Mouse (Mus musculus) forebrain, embryonic 15.5 days (tissue): ENCODE data around the gene Nhsl2. TPM values are rescaled to one million over a fixed set of nuclear protein-coding genes. Genes with fewer than 3 reads are reported as not detected.

Experiments
- ATAC-seq: fragments of 200-750 bp; cut with Nextera tagmentation; replicated peaks from 2 replicates; pipeline ENCODE4 v1.8.0; 2017; ENCODE audit warnings: mild to moderate bottlenecking, moderate TSS enrichment, moderate library complexity
- H3K27ac ChIP-seq: fragments of 300-500 bp; sonication (generic); replicated peaks from 2 replicates; pipeline ENCODE4 v1.5.1; 2015; ENCODE audit warnings: mild to moderate bottlenecking, inconsistent platforms
- H3K27me3 ChIP-seq: fragments of 300-500 bp; sonication (generic); 2 replicates; pipeline ENCODE4 v1.6.1; 2015; ENCODE audit warnings: inconsistent platforms
- H3K36me3 ChIP-seq: fragments of 300-500 bp; sonication (generic); 2 replicates; pipeline ENCODE4 v1.6.1; 2015; ENCODE audit warnings: mild to moderate bottlenecking, inconsistent platforms
- H3K4me1 ChIP-seq: fragments of 300-500 bp; sonication (generic); 2 replicates; pipeline ENCODE4 v1.6.1; 2015; ENCODE audit warnings: inconsistent platforms
- H3K4me2 ChIP-seq: fragments of 300-500 bp; sonication (generic); replicated peaks from 2 replicates; pipeline ENCODE4 v1.6.1; 2015; ENCODE audit warnings: mild to moderate bottlenecking, inconsistent platforms
- H3K4me3 ChIP-seq: fragments of 300-500 bp; sonication (generic); 2 replicates; pipeline ENCODE4 v1.5.1; 2015; ENCODE audit warnings: mild to moderate bottlenecking, inconsistent platforms
- H3K9ac ChIP-seq: fragments of 300-500 bp; sonication (generic); replicated peaks from 2 replicates; pipeline ENCODE4 v1.6.1; 2015; ENCODE audit warnings: mild to moderate bottlenecking, inconsistent platforms
- H3K9me3 ChIP-seq: fragments of 300-500 bp; sonication (generic); 2 replicates; pipeline ENCODE4 v1.6.1; 2016; ENCODE audit warnings: inconsistent platforms
- whole genome bisulfite sequencing: fragments of 180-500 bp; shearing (Covaris S2); methylation state at CpG from one replicate; pipeline ENCODE4 v1.1.7; 2015; ENCODE audit warnings: mixed read lengths; 5-methylcytosine and 5-hydroxymethylcytosine counted together
- polyA plus RNA-seq: library from polyadenylated mRNA; unstranded; fragments of >200 nt; fragmentation: Nextera tagmentation; extraction: Ambion mirVana; gene quantifications from 2 replicates; pipeline ENCODE4 v1.2.1, GENCODE M21; 2015

Nhsl2 gene
- polyA plus RNA-seq, 1 experiment from 2014 or later = 5.1 TPM

DNA sequence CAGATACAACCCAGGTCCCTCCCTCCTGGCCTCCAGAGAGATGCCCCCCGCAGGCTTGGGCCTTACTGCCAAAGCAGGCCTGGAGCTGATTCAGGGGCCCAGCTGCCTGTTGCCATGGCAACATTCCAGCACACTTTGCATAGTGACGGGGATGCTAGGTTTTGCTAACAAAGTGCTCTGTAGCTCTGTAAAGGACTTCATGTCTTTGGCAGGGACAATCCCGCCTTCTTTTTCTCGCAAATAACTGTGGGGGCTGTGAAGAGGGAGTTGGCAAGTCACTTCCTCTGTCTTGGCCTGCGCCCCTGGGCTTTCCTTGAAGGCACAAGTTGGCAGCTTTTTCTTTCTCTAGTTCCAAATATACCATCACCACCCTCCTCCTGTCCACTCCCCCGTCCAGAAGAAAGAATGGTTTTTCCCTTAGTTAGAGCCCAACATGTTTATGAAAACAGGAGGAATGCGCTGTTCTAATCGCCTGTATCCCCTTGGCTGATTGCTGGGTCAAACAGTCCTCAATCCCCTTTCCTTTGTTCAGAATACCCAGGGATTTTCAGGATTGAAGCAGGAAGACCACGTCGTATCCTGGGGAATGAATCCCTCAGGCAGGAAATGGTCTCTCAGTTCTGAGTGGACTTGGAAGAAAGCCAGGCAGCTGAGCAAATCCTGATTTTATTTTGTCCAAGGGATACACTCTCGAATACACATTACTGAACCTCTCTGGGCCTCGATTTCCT, 144.8 kb downstream of the Nhsl2 start:
- 20% methylated on average over 12 of the region's 12 CpGs for WGBS
- H3K9me3 ChIP-seq = no peaks in the 10 kb centered on the region
- H3K36me3 ChIP-seq = no peaks in the 10 kb centered on the region
- no peaks in the 10 kb centered on the region for H3K27me3 ChIP-seq
- H3K27ac ChIP-seq = peak overlapping the region; percentile 64
- H3K4me2 ChIP-seq = no peak overlapping the region
- H3K4me3 ChIP-seq = no peak overlapping the region
- peaks cover 11% of the 10 kb centered on the region for H3K4me1 ChIP-seq
- ATAC-seq = peak; percentile 89
- no peak overlapping the region for H3K9ac ChIP-seq

DNA sequence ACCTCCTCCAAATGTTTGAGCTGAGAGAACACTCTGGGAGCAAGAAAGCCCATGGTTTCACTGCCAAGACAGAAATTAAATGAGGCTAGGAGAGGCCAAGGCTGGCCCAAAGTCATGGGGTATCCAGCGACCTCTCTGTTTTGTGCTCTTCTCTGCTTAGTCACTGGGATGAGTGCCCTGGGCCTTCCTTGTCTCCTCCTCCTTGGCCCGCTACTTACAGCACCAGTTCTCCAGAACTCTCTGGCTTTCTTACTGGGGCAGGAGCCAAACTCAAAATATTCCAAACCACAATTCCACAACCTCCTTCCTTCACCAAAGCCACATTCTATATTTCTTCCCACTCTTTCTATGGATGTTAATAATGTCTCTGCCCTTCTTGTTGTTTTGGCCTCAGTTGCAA, 147.5 kb downstream of the Nhsl2 start:
- ATAC-seq = no peak
- Histone ChIP-seq H3K4me2 (no peak overlapping the region), H3K9ac (no peak overlapping the region), H3K4me1 (peaks cover 11% of the 10 kb centered on the region), H3K4me3 (no peak overlapping the region), H3K27me3 (no peaks in the 10 kb centered on the region), H3K36me3 (no peaks in the 10 kb centered on the region), H3K9me3 (no peaks in the 10 kb centered on the region), H3K27ac (no peak overlapping the region)
- 88% methylated on average over 2 of the region's 2 CpGs for WGBS

DNA sequence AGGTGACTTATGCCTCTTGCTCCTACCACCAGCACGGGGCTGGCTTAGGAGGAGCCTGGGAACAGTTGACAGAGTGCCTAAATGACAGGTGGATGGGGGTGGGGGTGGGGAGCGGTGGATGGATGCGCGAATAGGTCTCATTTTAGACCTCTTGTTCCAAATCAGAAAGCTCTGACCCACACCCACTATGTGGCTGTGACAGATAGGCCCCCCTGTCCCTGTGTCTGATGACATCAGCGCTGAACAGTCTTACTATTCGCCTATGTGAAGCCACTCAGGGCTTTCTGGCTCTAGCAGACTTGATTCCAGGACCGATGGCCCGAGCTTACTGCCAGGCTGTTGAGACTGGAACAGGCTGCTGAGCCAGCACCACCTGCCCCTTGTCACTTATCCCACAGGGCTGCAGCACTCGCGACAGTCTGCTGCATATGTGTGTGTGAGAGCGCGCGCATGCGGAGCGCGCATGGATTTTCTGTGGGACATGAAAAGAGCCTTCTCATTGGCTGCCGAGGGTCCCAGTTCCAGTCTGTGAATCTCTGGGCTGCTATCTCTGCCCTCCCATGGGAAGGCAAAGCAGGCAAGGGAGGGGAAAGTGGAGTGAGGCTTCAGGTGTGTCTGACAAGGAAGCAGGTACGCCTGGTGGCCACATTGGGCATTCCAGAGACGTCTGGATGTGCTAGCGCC, 154.6 kb downstream of the Nhsl2 start:
- no peaks in the 10 kb centered on the region for H3K36me3 ChIP-seq
- H3K9ac ChIP-seq = peak overlapping the region; percentile 32
- ATAC-seq = peak; percentile 92
- H3K27me3 ChIP-seq = 0 out of 2 replicates have a peak, but pooled peaks cover 7% of the 10 kb centered on the region
- H3K4me2 ChIP-seq = peak overlapping the region; percentile 53
- H3K4me3 ChIP-seq = peak overlapping the region; percentile 39
- peaks cover 6% of the 10 kb centered on the region; the same call in 1 of the 2 replicates for H3K4me1 ChIP-seq
- peak overlapping the region; percentile 37 for H3K27ac ChIP-seq
- H3K9me3 ChIP-seq = no peaks in the 10 kb centered on the region
- WGBS = 23% methylated on average over 20 of the region's 20 CpGs

DNA sequence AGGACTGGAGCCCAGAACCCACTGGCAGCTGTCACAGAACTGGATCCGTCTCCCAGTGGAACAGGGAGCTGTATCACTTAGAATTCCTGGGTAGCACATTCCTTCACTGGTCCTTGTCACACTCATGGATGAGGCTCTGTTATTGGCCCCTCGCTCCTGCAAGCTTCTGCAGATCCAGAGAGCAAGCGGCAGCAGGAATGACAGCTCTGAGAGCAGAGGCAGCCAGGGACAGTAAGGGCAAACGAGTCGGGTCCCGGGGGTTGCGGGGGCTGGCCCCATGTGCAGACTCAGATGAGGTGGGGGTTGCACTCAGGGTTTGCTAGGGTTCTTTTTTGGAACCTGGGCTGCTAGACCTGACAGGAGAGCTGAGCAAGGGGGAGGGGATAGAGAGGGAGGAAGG, 155.2 kb downstream of the Nhsl2 start:
- H3K4me2 ChIP-seq = peak overlapping the region; percentile 53
- H3K27ac ChIP-seq = peak overlapping the region; percentile 37; the same call in 1 of the 2 replicates
- H3K9ac ChIP-seq = peak overlapping the region; percentile 32
- peaks cover 6% of the 10 kb centered on the region; the same call in 1 of the 2 replicates for H3K4me1 ChIP-seq
- peak; percentile 48 for ATAC-seq
- no peaks in the 10 kb centered on the region for H3K9me3 ChIP-seq
- 18% methylated on average over 7 of the region's 7 CpGs for WGBS
- H3K27me3 ChIP-seq = 0 out of 2 replicates have a peak, but pooled peaks cover 7% of the 10 kb centered on the region
- peak overlapping the region; percentile 39 for H3K4me3 ChIP-seq
- no peaks in the 10 kb centered on the region for H3K36me3 ChIP-seq

DNA sequence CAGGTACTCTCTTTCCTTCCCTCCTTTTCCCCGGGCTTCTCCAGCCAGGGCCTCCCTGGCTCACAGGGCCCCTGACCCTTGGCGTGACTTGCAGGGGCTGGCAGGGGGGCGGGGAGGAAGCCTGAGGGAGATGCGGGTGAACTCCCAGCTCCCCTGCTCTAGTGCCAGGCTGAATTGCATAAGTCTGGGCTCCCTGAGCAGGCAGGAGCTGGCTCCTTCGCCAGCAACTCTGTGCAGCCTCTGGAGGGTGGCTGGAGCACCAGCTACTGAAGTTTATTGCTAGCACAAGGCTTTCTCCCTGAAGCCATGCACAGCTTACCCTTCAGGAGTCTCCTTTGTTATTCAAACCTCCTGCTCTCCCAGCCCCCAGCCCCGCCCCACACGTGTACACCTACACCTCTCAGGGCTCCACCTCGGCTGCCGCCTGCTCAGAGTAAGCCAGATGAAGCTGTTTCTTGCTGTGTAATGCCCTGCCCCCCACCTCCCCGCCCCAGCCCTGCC, 156.0 kb downstream of the Nhsl2 start:
- H3K4me1 ChIP-seq = peaks cover 6% of the 10 kb centered on the region; the same call in 1 of the 2 replicates
- peak overlapping the region; percentile 53 for H3K4me2 ChIP-seq
- H3K9ac ChIP-seq = no peak overlapping the region
- H3K9me3 ChIP-seq = no peaks in the 10 kb centered on the region
- WGBS = 25% methylated on average over 10 of the region's 10 CpGs
- H3K36me3 ChIP-seq = no peaks in the 10 kb centered on the region
- H3K27ac ChIP-seq = no peak overlapping the region
- 0 out of 2 replicates have a peak, but pooled peaks cover 7% of the 10 kb centered on the region for H3K27me3 ChIP-seq
- H3K4me3 ChIP-seq = peak overlapping the region; percentile 25
- ATAC-seq = 0 out of 2 replicates have a peak, but pooled peaks have one; percentile 10

DNA sequence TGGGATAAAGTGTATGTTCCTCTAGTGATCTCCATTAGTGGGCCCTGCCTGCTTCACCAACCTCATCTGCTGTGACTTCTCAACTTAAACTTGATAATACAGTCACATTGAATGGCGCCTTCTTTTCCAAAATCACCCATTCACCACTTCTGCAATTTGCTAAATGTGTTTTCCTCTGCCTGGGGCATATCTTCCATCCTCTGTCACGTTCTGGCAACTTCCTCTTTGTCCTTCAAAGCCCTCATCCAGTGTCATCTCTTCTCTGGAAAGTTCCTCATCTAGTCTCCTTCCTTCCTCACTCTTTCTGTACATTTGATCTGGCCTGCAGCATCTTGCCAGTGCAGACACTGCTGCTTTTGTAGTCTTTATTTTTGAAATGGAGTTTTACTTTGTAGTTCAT, 158.8 kb downstream of the Nhsl2 start:
- ATAC-seq = no peak
- Histone ChIP-seq H3K9me3 (no peaks in the 10 kb centered on the region), H3K9ac (no peak overlapping the region), H3K4me3 (no peak overlapping the region), H3K4me1 (peaks cover 6% of the 10 kb centered on the region; the same call in 1 of the 2 replicates), H3K36me3 (no peaks in the 10 kb centered on the region), H3K27me3 (0 out of 2 replicates have a peak, but pooled peaks cover 6% of the 10 kb centered on the region), H3K4me2 (no peak overlapping the region), H3K27ac (no peak overlapping the region)
- WGBS = 69% methylated on average over 2 of the region's 2 CpGs

DNA sequence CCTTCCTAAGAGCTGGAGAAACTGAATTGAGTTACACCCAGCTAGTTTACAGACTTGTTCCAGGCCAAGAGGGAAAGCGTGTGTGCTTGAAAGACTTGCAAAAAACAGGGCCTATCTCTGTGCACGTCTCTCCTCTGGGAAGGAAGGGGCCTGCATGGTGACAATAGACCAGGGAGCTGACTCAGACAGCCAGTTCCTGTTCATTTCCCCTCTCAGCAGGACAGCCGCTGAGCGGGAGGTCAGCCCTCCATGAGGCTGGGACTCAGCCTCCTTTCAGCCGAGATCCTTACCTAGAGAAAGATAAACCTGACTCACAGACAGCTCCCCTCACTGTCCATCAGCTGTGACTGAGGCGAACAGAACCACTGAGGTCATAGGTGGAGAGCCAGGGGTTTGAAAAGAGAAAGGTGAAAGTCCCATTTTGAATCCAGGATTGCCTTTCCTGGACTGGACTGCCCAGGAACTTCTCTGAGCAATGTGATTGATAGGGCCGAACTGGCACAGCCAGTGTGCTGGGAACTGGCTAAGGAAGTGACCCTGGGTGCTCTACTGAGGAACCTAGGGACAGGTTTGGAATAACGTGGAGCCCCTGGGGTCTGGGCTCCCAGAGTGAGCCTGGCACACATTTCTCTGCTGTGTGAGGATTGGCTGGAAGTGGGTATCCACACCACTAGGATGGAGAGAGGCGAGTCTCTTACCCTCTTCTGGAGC, 168.2 kb downstream of the Nhsl2 start:
- Histone ChIP-seq H3K27me3 (no peaks in the 10 kb centered on the region), H3K4me2 (no peak overlapping the region), H3K4me1 (no peaks in the 10 kb centered on the region), H3K9me3 (no peaks in the 10 kb centered on the region), H3K27ac (no peak overlapping the region), H3K9ac (no peak overlapping the region), H3K36me3 (no peaks in the 10 kb centered on the region), H3K4me3 (no peak overlapping the region)
- no peak for ATAC-seq
- WGBS = 52% methylated on average over 9 of the region's 9 CpGs

DNA sequence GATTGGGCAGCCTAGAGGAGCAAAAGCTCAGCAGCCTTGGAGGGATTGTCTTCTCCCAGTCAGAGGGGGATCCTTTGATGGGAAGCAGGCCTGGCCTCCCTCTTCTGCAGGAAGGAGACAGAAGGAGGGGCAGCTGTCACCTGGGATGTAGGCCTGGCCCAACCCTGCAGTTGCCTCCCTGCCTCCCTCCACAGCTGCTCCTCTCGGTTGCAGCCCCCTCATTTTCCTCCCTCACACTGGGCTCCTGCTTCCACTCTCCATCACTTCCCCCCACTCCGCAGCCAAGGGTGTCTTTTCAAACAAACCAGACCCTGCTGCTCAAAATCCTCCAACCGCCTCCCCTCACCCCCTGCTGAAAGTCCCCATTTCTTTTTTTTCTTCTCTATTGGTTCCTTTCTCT, 169.7 kb downstream of the Nhsl2 start:
- Histone ChIP-seq H3K4me1 (no peaks in the 10 kb centered on the region), H3K9ac (no peak overlapping the region), H3K27ac (no peak overlapping the region), H3K36me3 (no peaks in the 10 kb centered on the region), H3K9me3 (no peaks in the 10 kb centered on the region), H3K4me2 (no peak overlapping the region), H3K4me3 (no peak overlapping the region), H3K27me3 (no peaks in the 10 kb centered on the region)
- ATAC-seq = no peak
- WGBS = 31% methylated on average over 3 of the region's 3 CpGs

DNA sequence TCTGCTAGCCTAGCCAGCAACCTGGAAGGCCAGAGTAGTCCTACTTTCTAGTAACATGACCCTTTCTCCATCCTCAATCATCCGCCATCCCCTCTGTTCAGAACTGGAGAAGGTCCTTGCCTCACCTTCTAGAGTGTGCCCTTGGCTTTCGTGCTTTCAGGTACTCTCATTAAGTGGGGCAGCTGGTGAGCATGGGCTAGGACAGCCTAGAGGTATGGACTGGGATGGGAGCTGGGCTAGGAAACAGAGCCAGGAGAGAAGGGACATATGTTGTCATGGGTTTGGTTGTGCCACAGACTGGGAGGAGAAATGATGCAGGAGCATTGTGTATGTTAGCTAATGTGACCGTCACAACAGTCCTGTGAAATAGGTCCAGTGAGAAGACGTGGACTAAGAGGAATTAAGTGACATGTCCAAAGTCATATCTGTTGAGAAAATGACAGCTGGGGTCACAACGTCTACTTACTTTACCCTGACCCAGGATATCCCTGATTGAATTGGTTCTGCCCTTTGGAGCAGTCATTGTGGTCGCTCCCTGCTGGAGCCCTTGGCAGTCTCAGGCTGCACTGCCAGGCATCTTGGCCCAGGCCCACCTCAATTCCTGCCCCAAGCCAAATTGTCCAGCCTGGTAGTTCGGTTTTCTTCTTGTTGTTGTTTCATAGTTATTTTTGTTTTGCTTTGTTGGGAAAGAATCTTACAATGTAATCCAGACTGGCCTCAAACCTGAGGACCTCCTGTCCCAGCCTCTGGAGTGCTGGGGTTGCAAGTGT, 170.5 kb downstream of the Nhsl2 start:
- Histone ChIP-seq H3K27ac (no peak overlapping the region), H3K4me3 (no peak overlapping the region), H3K9ac (no peak overlapping the region), H3K4me2 (no peak overlapping the region), H3K9me3 (no peaks in the 10 kb centered on the region), H3K4me1 (no peaks in the 10 kb centered on the region), H3K36me3 (no peaks in the 10 kb centered on the region), H3K27me3 (no peaks in the 10 kb centered on the region)
- WGBS = 82% methylated on average over 7 of the region's 7 CpGs
- no peak for ATAC-seq

DNA sequence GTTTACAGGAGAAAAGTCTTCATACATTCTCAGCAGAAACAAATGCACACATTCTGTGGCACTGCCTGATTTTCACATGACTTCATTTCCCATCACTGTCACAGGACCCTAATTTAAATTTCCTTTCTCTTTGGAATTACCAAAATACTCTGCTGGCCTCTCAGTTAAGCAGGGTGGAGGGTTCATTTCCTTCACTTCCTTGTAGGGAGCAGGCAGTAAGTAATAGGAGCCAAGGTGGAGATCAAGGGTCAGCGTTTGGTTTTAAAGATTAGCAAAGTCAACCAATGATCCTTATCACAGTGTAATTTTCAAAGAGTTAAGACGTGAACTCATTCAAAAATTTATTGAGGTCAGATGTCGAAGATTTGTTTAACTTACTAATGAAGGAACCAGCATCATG, 175.8 kb downstream of the Nhsl2 start:
- H3K27me3 ChIP-seq = no peaks in the 10 kb centered on the region
- H3K9ac ChIP-seq = no peak overlapping the region
- H3K4me3 ChIP-seq = no peak overlapping the region
- no peak for ATAC-seq
- no peaks in the 10 kb centered on the region for H3K36me3 ChIP-seq
- no peaks in the 10 kb centered on the region for H3K4me1 ChIP-seq
- H3K4me2 ChIP-seq = no peak overlapping the region
- no peaks in the 10 kb centered on the region for H3K9me3 ChIP-seq
- H3K27ac ChIP-seq = no peak overlapping the region
- 82% methylated on average over 3 of the region's 3 CpGs for WGBS

DNA sequence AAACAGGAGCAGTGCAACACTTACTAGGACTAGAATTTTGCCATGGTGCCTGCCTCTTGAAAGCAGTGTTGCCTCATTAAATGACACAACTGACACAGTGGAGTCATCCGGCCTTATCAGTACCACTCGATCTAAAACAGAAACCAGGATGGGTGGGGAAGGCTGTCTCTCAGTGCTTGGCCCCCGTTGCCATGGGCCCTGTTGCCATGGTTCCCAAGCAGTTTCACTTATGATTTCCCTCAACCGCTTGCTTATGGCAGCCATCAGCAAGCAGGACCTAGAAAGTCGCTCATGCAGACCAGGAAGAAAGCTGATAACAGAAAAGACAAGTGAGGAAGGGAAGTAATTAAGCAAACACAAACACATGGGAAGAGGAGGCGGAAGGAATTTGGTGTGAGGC, 182.7 kb downstream of the Nhsl2 start:
- WGBS = 54% methylated on average over 6 of the region's 6 CpGs
- H3K27me3 ChIP-seq = no peaks in the 10 kb centered on the region
- no peak overlapping the region for H3K9ac ChIP-seq
- no peaks in the 10 kb centered on the region for H3K9me3 ChIP-seq
- ATAC-seq = no peak
- no peaks in the 10 kb centered on the region for H3K4me1 ChIP-seq
- no peak overlapping the region for H3K27ac ChIP-seq
- no peak overlapping the region for H3K4me3 ChIP-seq
- H3K4me2 ChIP-seq = no peak overlapping the region
- no peaks in the 10 kb centered on the region for H3K36me3 ChIP-seq
